Mouse (Mus musculus): Measurements from ENCODE around the gene Vkorc1l1. TPM values are rescaled to one million over a fixed set of nuclear protein-coding genes. Genes with fewer than 3 reads are reported as not detected.

Gene Vkorc1l1
- polyA plus RNA-seq, 1 experiment from 2014 or later: 22.7 TPM

DNA sequence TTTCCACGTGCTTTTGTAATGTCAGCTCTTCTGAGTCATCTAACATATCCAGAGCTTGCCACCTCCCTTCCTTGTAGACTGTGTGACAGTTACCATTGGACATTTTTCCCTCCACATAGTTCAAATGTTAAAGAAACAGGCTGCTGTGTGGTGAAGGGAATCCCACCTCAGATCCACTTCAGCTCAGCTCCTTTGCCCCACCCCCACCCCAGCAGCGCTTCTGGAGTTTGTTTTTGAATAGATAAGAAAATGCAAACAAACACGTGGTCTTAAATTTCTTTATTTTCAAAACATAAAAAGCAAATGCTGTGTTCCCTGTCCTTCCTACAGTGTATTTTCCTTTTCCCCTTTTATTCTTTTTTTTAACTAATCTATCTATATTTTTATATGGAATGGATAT, 38.4 kb downstream of the Vkorc1l1 start:
- TF ChIP-seq CTCF (IDR thresholded peaks at IDR 0.05; ENCODE audit: low read depth): no peak
- Histone ChIP-seq H3K27ac (ENCODE audit: low read depth) (no peak overlapping the region), H3K4me3 (ENCODE audit: low read depth, low read length) (no peak overlapping the region), H3K4me2 (no peak overlapping the region), H3K36me3 (ENCODE audit: insufficient read depth) (peaks cover 24% of the 10 kb centered on the region; the same call in 1 of the 2 replicates), H3K9ac (no peak overlapping the region), H3K4me1 (ENCODE audit: insufficient read depth) (no peaks in the 10 kb centered on the region), H3K9me3 (ENCODE audit: low read depth, low read length) (no peaks in the 10 kb centered on the region), H3K27me3 (ENCODE audit: insufficient read depth, low read length) (no peaks in the 10 kb centered on the region)
- no peak for ATAC-seq (ENCODE audit: insufficient read depth)
- no peak for DNase-seq
- 26% methylated on average over 3 of the region's 3 CpGs for WGBS

DNA sequence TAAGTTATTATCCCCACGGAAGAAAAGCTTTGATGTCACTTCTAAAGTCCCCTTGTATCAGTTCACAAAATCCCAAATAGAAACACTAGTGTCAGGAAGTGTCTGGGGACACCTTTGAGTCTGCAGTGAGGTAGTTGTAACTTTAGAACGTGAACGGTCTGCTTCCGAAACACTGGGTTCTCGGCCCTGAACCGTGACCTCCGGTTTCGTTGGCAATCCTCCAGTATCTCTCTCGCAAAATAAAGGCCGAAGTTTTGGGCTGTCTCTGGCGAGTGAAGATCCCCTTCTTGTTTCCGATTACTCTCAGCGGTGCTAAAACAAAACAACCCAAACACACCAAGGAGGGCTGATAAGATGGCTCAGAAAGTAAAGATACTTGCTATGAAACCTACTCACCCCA, 47.6 kb downstream of the Vkorc1l1 start:
- DNase-seq: peak; percentile 12
- no peaks in the 10 kb centered on the region for H3K9me3 ChIP-seq (ENCODE audit: low read depth, low read length)
- no peak overlapping the region for H3K27ac ChIP-seq (ENCODE audit: low read depth)
- H3K4me1 ChIP-seq (ENCODE audit: insufficient read depth): no peaks in the 10 kb centered on the region
- peaks cover 35% of the 10 kb centered on the region for H3K36me3 ChIP-seq (ENCODE audit: insufficient read depth)
- no peak overlapping the region for H3K4me3 ChIP-seq (ENCODE audit: low read depth, low read length)
- no peak for TF ChIP-seq CTCF (IDR thresholded peaks at IDR 0.05; ENCODE audit: low read depth)
- WGBS: 55% methylated on average over 13 of the region's 13 CpGs
- no peak for ATAC-seq (ENCODE audit: insufficient read depth)
- H3K4me2 ChIP-seq: no peak overlapping the region
- no peaks in the 10 kb centered on the region for H3K27me3 ChIP-seq (ENCODE audit: insufficient read depth, low read length)
- H3K9ac ChIP-seq: no peak overlapping the region

DNA sequence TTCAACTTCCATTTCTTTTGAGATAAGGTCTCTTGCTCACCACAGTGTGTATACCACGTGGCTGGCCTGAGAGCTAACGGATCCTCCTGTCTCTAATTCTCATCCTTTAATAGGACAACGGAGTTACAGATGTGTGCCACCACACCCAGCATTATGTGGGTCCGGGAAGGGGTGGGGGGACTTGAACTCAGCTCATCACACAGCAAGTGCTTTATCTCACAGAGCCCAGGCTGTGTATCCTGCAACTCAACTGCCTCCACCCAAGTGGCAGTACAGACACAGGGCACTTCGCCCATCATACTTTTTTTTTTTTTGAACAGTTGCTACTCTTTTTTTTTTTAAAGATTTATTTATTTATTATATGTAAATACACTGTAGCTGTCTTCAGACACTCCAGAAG, 50.1 kb downstream of the Vkorc1l1 start:
- Histone ChIP-seq H3K4me2 (no peak overlapping the region), H3K9me3 (ENCODE audit: low read depth, low read length) (no peaks in the 10 kb centered on the region), H3K4me1 (ENCODE audit: insufficient read depth) (no peaks in the 10 kb centered on the region), H3K27ac (ENCODE audit: low read depth) (no peak overlapping the region), H3K27me3 (ENCODE audit: insufficient read depth, low read length) (no peaks in the 10 kb centered on the region), H3K9ac (no peak overlapping the region), H3K36me3 (ENCODE audit: insufficient read depth) (peaks cover 46% of the 10 kb centered on the region), H3K4me3 (ENCODE audit: low read depth, low read length) (no peak overlapping the region)
- ATAC-seq (ENCODE audit: insufficient read depth) (no peak), DNase-seq (no peak)
- TF ChIP-seq CTCF (IDR thresholded peaks at IDR 0.05; ENCODE audit: low read depth): no peak
- 84% methylated on average over 5 of the region's 5 CpGs for WGBS

DNA sequence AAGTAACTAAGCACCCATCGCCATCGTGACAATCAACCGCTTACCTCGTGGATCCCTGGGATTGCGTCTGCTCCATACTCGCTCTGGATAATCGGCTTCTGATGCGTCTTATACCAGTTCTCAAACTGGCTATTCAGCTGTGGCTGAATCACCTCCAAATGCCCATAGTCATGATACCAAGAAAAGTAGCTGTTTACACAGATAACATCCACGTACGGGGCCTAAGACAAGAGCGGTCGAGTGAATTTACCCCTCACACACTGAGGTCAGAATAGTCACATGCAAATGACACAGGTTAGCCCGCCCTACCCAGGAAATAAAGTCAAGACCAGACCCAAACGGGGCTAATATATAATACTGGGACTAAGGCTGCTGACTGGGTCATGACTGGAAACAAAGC, 51.6 kb downstream of the Vkorc1l1 start:
- no peak for ATAC-seq (ENCODE audit: insufficient read depth)

DNA sequence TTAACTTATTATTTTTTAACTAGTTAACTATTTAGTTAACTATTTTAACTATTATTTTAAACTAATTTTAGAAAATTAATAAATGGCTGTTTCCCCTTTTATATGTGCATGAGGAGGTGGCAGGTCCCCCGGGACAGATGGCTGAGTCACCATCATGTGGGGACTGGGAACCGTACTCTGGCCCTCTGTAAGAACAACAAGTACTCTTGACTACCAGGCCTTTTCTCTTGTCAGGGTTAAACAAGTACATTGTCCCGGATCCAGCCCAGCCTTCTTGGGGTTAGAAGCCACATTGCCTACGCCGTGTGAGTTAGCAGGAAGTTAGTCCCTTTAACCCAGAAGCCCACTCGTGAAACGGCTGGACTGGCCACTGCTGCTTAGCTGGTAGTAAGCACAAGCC, 53.2 kb downstream of the Vkorc1l1 start:
- ATAC-seq (ENCODE audit: insufficient read depth): no peak
- DNase-seq: no peak
- no peaks in the 10 kb centered on the region for H3K27me3 ChIP-seq (ENCODE audit: insufficient read depth, low read length)
- no peaks in the 10 kb centered on the region for H3K4me1 ChIP-seq (ENCODE audit: insufficient read depth)
- H3K4me3 ChIP-seq (ENCODE audit: low read depth, low read length): no peak overlapping the region
- TF ChIP-seq CTCF (IDR thresholded peaks at IDR 0.05; ENCODE audit: low read depth): no peak
- no peak overlapping the region for H3K9ac ChIP-seq
- WGBS: 90% methylated on average over 7 of the region's 7 CpGs
- H3K4me2 ChIP-seq: no peak overlapping the region
- peaks cover 34% of the 10 kb centered on the region; the same call in 1 of the 2 replicates for H3K36me3 ChIP-seq (ENCODE audit: insufficient read depth)
- H3K27ac ChIP-seq (ENCODE audit: low read depth): no peak overlapping the region
- no peaks in the 10 kb centered on the region for H3K9me3 ChIP-seq (ENCODE audit: low read depth, low read length)

More for the DNA sequence above, 51.6 kb downstream of the Vkorc1l1 start:
- DNase-seq: no peak
- Histone ChIP-seq H3K27me3 (ENCODE audit: insufficient read depth, low read length) (no peaks in the 10 kb centered on the region), H3K4me2 (no peak overlapping the region), H3K27ac (ENCODE audit: low read depth) (no peak overlapping the region), H3K36me3 (ENCODE audit: insufficient read depth) (peaks cover 45% of the 10 kb centered on the region), H3K9me3 (ENCODE audit: low read depth, low read length) (no peaks in the 10 kb centered on the region), H3K9ac (no peak overlapping the region), H3K4me3 (ENCODE audit: low read depth, low read length) (no peak overlapping the region), H3K4me1 (ENCODE audit: insufficient read depth) (no peaks in the 10 kb centered on the region)
- WGBS: 91% methylated on average over 14 of the region's 14 CpGs
- TF ChIP-seq CTCF (IDR thresholded peaks at IDR 0.05; ENCODE audit: low read depth): no peak

DNA sequence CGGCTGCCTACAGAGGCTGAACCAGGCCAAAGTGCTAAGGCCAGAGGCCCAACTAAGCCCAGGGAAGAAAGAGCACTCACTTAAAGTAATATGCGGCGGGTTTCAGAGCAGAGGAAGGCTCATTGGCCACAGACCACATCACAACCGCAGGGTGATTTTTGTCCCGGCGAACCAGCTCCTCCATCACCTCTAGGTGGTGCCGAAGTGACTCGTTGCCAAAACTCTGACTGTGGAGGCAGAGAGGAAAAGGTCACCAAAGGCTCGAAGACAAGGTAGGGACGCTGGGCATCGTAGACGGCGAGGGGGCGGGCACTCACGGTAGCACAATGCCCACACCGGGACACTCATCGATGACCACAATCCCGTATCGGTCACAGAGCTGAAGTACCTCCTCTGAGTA, 55.9 kb downstream of the Vkorc1l1 start:
- H3K4me3 ChIP-seq (ENCODE audit: low read depth, low read length): no peak overlapping the region
- H3K9me3 ChIP-seq (ENCODE audit: low read depth, low read length): no peaks in the 10 kb centered on the region
- H3K4me1 ChIP-seq (ENCODE audit: insufficient read depth): peaks cover 4% of the 10 kb centered on the region; the same call in 1 of the 2 replicates
- TF ChIP-seq CTCF (IDR thresholded peaks at IDR 0.05; ENCODE audit: low read depth): peak; percentile 23; the same call in 1 of the 2 replicates
- H3K27me3 ChIP-seq (ENCODE audit: insufficient read depth, low read length): no peaks in the 10 kb centered on the region
- DNase-seq (peak; percentile 17), ATAC-seq (ENCODE audit: insufficient read depth) (no peak)
- no peak overlapping the region for H3K4me2 ChIP-seq
- no peak overlapping the region for H3K9ac ChIP-seq
- WGBS: 67% methylated on average over 19 of the region's 19 CpGs
- peaks cover 31% of the 10 kb centered on the region; the same call in 1 of the 2 replicates for H3K36me3 ChIP-seq (ENCODE audit: insufficient read depth)
- no peak overlapping the region for H3K27ac ChIP-seq (ENCODE audit: low read depth)

DNA sequence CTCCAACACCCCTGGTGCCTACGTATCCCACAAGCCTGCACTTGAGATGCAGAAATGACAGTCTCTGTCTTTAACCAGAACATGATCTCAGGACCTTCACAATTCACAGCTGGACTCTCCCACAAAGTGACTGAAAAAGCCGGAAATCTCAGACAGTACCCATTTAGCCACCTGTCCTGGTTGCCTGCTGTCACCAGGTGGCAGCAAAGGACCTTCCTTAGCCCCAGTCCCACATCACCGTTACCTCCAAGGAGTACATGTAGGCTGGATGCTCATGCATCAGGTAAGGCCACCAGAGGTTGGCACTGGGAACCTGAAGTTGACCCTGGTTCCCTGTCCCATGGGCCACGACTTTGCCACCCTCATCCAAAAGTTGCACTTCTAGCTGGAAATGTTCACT, 57.3 kb downstream of the Vkorc1l1 start:
- H3K36me3 ChIP-seq (ENCODE audit: insufficient read depth): peaks cover 23% of the 10 kb centered on the region; the same call in 1 of the 2 replicates
- DNase-seq (peak; percentile 76), ATAC-seq (ENCODE audit: insufficient read depth) (no peak)
- H3K4me1 ChIP-seq (ENCODE audit: insufficient read depth): peaks cover 9% of the 10 kb centered on the region; the same call in 1 of the 2 replicates
- WGBS: 23% methylated on average over 4 of the region's 4 CpGs
- no peak overlapping the region for H3K27ac ChIP-seq (ENCODE audit: low read depth)
- TF ChIP-seq CTCF (IDR thresholded peaks at IDR 0.05; ENCODE audit: low read depth): peak; percentile 87
- no peaks in the 10 kb centered on the region for H3K27me3 ChIP-seq (ENCODE audit: insufficient read depth, low read length)
- H3K4me3 ChIP-seq (ENCODE audit: low read depth, low read length): no peak overlapping the region
- H3K4me2 ChIP-seq: no peak overlapping the region
- no peak overlapping the region for H3K9ac ChIP-seq
- no peaks in the 10 kb centered on the region for H3K9me3 ChIP-seq (ENCODE audit: low read depth, low read length)
